Mouse (Mus musculus) midbrain, embryonic 12.5 days (tissue): ENCODE measurements around the gene Hip1. TPM values are rescaled to one million over a fixed set of nuclear protein-coding genes. Genes with fewer than 3 reads are reported as not detected.
A peak's percentile ranks its signal among the peaks of the same experiment; 100 is the strongest.

Source experiments
- ATAC-seq: fragments of 200-750 bp; cut with Nextera tagmentation; 2 replicates; pipeline ENCODE4 v1.8.0; 2017; ENCODE audit warnings: low read depth, moderate TSS enrichment, moderate library complexity; ENCODE audit not compliant: low FRiP score
- H3K27ac ChIP-seq: fragments of 300-500 bp; sonication (generic); replicated peaks from 2 replicates; pipeline ENCODE4 v1.5.1; 2016; ENCODE audit warnings: mild to moderate bottlenecking
- H3K27me3 ChIP-seq: fragments of 300-500 bp; sonication (generic); 2 replicates; pipeline ENCODE4 v1.6.1; 2016; ENCODE audit warnings: mild to moderate bottlenecking
- H3K36me3 ChIP-seq: fragments of 300-500 bp; sonication (generic); 2 replicates; pipeline ENCODE4 v1.6.1; 2016
- H3K4me1 ChIP-seq: fragments of 300-500 bp; sonication (generic); 2 replicates; pipeline ENCODE4 v1.6.1; 2016
- H3K4me2 ChIP-seq: fragments of 300-500 bp; sonication (generic); replicated peaks from 2 replicates; pipeline ENCODE4 v1.6.1; 2016; ENCODE audit warnings: mild to moderate bottlenecking, moderate library complexity
- H3K4me3 ChIP-seq: fragments of 300-500 bp; sonication (generic); 2 replicates; pipeline ENCODE4 v1.5.1; 2016; ENCODE audit warnings: mild to moderate bottlenecking
- H3K9ac ChIP-seq: fragments of 300-500 bp; sonication (generic); replicated peaks from 2 replicates; pipeline ENCODE4 v1.6.1; 2016; ENCODE audit warnings: mild to moderate bottlenecking, moderate library complexity
- H3K9me3 ChIP-seq: fragments of 300-500 bp; sonication (generic); 2 replicates; pipeline ENCODE4 v1.6.1; 2016; ENCODE audit warnings: mild to moderate bottlenecking
- WGBS: fragments of 180-500 bp; shearing (Covaris S2); methylation state at CpG from one replicate; pipeline ENCODE4 v1.1.7; 2016; 5-methylcytosine and 5-hydroxymethylcytosine counted together
- polyA plus RNA-seq: library from polyadenylated mRNA; unstranded; fragments of >200 nt; fragmentation: Nextera tagmentation; extraction: Ambion mirVana; gene quantifications from 2 replicates; pipeline ENCODE4 v1.2.1, GENCODE M21; 2016

Gene Hip1
- polyA plus RNA-seq, result 68.4 and 69.7 TPM in 2 replicates

DNA sequence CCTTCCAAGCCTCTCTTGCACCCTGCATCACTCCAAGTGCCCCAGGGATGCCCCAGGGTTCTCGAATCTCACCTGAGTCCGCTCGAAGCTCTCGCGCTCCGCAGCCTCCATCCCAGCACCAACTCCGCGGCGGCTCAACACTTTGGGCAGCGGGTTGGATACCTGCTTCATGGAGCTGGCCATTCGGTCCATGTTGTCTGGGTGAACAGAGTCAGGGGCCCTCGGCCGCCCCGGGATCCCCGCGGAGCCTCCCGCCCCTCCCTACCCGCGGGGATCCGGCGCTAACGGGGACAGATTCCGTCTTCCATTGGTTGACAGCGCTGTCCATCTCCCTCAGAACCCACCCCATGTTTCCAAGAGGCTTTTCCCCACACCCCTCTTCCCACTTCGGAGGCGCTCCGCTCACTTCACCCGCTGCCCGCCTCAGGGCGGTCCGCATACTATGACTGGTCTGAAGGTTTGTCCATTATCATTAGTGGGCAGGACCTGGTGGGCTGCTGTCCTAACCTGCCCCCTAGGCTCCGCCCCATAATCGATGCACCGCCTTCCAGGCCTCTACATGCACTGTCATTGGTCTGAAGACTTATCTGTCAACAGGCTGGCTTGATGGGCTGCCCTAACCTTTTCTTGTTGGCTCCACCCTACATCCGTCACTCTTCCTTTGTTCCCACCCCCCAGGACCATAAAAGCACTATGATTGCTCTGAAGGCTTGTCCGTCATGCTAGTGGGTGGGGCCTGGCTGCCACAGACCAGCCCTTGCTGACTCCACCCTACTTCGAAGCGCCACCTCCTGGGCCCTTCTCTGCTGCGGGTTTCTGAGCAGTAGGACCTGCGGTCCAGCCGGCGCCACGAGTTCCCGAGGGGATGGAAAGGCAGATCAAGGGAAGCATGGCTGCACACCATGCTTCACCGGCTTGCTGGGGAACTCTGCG, at the start of gene Hip1:
Gene Hip1 (minus strand): TSS at position 256 of the 933 bp plus-strand sequence.
- under 1% methylated on average over 46 of the region's 46 CpGs for WGBS
- H3K9me3 ChIP-seq, result no peaks in the 10 kb centered on the region
- peaks cover 12% of the 10 kb centered on the region for H3K4me1 ChIP-seq
- H3K27ac ChIP-seq, result peak within 1 kb of the TSS; percentile 63
- H3K9ac ChIP-seq, result peak within 1 kb of the TSS; percentile 69
- H3K4me3 ChIP-seq, result peak within 1 kb of the TSS; percentile 73
- peak; percentile 100 for ATAC-seq
- peaks cover 8% of the 10 kb centered on the region; the same call in 1 of the 2 replicates for H3K27me3 ChIP-seq
- H3K36me3 ChIP-seq, result no peaks in the 10 kb centered on the region
- H3K4me2 ChIP-seq, result peak within 1 kb of the TSS; percentile 92

DNA sequence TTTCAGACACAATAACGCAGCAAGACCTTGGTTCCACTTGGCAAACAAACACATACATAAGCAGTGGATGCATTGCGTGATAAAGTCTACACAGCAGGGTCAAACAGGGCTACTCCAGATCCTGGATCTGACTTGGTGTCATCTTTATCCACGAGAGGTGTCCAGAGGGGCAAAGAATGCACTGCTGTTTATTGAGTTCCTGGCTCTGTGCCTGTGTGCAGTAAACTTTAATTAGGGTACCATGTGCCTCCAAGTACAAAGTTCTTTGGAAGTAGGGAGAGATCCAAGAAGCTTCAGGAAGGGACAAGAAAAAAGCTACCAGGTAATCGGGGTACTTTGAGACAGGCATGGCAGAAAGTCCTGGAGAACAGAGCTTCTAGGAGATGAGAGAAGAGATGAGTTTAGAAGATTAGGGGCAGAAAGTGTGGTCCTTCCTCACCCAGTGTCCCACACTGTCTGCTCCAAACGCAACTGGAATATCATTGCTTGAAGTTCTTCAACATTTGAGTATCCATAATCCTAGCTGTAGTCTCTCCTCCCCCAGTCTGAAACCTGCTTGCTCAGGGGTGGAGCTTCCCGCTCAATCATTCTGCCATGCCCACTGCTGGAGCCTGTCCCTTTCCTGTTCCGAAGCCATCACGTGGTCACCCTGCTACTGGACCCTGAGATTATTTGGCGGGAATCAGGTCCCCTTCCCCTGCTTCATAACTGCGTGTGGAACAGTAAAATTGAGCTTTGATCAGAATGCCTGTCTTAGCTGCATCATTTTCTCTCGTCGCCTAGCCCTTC, 45.3 kb upstream of the Hip1 start:
- Histone ChIP-seq H3K9me3 (0 out of 2 replicates have a peak, but pooled peaks cover 9% of the 10 kb centered on the region), H3K27me3 (no peaks in the 10 kb centered on the region), H3K27ac (no peak overlapping the region), H3K4me1 (no peaks in the 10 kb centered on the region), H3K36me3 (no peaks in the 10 kb centered on the region), H3K4me3 (no peak overlapping the region), H3K9ac (no peak overlapping the region), H3K4me2 (no peak overlapping the region)
- WGBS, result 85% methylated on average over 12 of the region's 12 CpGs
- no peak for ATAC-seq

DNA sequence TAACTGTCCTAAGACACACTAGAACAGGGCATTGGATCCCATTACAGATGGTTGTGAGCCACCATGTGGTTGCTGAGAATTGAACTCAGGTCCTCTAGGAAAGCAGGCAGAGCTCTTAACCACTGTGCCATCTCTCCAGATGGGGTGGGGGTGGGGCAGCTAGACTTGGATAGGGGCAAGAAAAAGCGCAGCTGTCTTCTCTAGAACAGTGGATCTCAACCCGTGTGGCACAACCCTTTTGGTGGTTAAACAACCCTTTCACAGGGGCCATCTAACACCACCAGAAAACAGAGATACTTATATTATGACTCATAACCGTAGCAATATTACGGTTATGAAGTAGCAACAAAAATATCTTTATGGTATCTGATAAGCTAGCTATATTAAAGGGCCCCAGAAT, 42.8 kb upstream of the Hip1 start:
- Histone ChIP-seq H3K27ac (no peak overlapping the region), H3K36me3 (no peaks in the 10 kb centered on the region), H3K4me2 (no peak overlapping the region), H3K9ac (no peak overlapping the region), H3K27me3 (no peaks in the 10 kb centered on the region), H3K4me3 (no peak overlapping the region), H3K4me1 (no peaks in the 10 kb centered on the region), H3K9me3 (0 out of 2 replicates have a peak, but pooled peaks cover 9% of the 10 kb centered on the region)
- 83% methylated on average over 4 of the region's 4 CpGs for WGBS
- no peak for ATAC-seq

DNA sequence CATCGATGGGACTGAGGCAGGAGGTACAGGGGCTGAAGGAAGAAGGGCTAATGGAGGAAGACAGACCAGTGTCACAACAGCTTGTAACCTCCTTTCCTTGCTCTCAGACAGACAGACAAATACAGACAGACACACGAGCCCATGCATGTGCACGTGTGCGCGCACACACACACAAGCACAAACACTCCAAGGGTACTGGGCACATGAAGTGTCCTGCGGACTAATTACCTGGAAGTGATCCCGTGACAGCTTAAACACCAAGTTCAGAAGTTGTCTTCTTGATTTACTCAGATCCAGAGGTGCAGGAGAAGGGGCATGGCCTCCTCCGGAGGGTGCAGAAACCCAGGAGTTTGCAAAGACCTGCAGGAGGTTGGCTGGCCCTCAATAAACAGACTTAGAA, 40.8 kb upstream of the Hip1 start:
- H3K9me3 ChIP-seq, result no peaks in the 10 kb centered on the region
- no peak overlapping the region for H3K4me3 ChIP-seq
- H3K4me1 ChIP-seq, result no peaks in the 10 kb centered on the region
- no peak for ATAC-seq
- 90% methylated on average over 8 of the region's 8 CpGs for WGBS
- no peak overlapping the region for H3K4me2 ChIP-seq
- no peak overlapping the region for H3K27ac ChIP-seq
- H3K27me3 ChIP-seq, result no peaks in the 10 kb centered on the region
- no peak overlapping the region for H3K9ac ChIP-seq
- no peaks in the 10 kb centered on the region for H3K36me3 ChIP-seq

DNA sequence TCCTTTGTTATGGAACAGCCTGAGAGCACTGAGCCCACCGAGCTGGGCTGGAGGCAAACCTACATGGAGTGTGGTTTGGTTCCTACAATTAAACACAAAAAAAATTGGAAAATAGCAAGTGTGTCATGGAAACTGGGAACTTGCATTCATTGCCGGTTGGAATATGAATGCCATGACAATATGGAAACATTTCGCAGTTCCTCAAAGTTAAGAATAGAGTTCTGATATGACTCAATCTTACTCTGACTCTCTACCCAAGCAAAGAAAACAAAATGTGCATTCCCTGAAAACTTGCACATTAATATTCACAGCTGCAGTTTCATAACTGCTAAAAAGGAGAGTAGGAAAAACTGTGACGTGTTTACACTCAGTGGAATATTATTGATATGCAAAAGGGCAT, 37.4 kb upstream of the Hip1 start:
- H3K4me1 ChIP-seq, result no peaks in the 10 kb centered on the region
- H3K27ac ChIP-seq, result no peak overlapping the region
- no peak overlapping the region for H3K9ac ChIP-seq
- ATAC-seq, result no peak
- H3K4me2 ChIP-seq, result no peak overlapping the region
- H3K27me3 ChIP-seq, result no peaks in the 10 kb centered on the region
- 87% methylated on average over 4 of the region's 4 CpGs for WGBS
- no peaks in the 10 kb centered on the region for H3K36me3 ChIP-seq
- H3K4me3 ChIP-seq, result no peak overlapping the region
- no peaks in the 10 kb centered on the region for H3K9me3 ChIP-seq

DNA sequence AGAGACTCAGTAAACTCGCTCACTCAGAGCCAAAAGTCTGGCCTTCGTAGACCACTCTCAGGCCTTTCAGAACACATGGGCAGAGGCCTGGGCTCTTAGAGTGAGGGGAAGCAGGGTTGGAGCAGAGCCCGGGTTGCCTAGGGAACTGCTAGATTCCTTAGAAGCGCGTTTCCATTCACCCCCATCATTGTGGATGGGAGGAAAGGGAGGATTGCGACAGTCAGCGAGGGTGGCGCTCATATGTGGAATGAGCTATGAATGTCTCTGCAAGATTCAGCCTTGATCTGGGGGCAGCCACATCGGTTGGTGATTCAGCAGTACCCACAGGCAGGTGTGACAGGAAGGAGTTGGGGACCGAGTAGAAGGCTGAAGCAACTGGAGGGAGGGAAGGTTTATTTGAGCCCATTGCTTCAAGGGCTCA, 34.4 kb upstream of the Hip1 start:
- Histone ChIP-seq H3K27me3 (peaks cover 3% of the 10 kb centered on the region; the same call in 1 of the 2 replicates), H3K27ac (no peak overlapping the region), H3K36me3 (no peaks in the 10 kb centered on the region), H3K9me3 (no peaks in the 10 kb centered on the region), H3K4me2 (no peak overlapping the region), H3K9ac (no peak overlapping the region), H3K4me1 (no peaks in the 10 kb centered on the region), H3K4me3 (no peak overlapping the region)
- no peak for ATAC-seq
- WGBS, result 87% methylated on average over 10 of the region's 10 CpGs

DNA sequence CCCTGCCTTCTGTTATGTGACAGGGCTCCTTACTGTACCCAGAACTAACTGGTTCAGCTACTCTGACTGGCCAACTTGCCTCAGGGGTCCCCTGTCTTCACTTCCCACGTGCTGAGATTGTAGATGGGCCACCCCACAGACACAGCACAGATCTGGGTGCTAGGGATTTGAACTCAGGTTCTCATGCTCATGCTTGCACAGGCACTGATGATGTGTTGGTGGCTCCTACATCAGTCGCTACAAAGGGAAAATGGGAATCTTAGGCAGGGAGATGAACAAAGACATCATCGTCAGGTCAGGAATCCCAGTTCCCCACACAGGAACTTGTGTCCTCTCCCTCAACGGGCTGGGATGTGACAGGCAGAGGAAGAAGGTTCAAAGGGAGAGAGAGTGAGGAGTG, 31.1 kb upstream of the Hip1 start:
- Histone ChIP-seq H3K4me2 (no peak overlapping the region), H3K4me3 (no peak overlapping the region), H3K4me1 (no peaks in the 10 kb centered on the region), H3K36me3 (no peaks in the 10 kb centered on the region), H3K9ac (no peak overlapping the region), H3K9me3 (no peaks in the 10 kb centered on the region), H3K27ac (no peak overlapping the region), H3K27me3 (peaks cover 3% of the 10 kb centered on the region; the same call in 1 of the 2 replicates)
- ATAC-seq, result no peak
- WGBS, result 68% methylated on average over 4 of the region's 4 CpGs

DNA sequence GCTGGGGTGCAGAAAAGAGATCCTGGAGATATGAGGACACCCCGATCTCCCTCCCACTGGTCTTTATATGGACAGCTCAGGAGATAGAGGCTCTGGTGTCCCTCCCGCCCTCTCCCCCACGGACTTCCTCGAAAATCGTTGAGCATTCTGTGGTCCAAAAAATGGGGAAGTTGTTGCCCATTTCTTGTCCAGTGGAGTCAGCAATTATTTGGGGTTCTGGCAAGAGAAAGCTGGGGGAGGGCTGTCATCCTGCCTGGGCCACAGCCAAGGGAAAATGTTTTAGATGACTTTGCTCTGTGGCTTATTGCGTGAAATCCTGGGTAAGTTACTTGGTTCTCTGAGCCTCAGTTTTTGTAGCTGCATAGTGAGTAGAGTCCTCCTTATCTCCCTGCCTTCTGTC, 28.1 kb upstream of the Hip1 start, which contains the start of gene Ccl24:
Gene Ccl24 (minus strand): TSS at position 44 of the 400 bp plus-strand sequence.
- no peak within 1 kb of the TSS for H3K27ac ChIP-seq
- no peaks in the 10 kb centered on the region for H3K9me3 ChIP-seq
- H3K27me3 ChIP-seq, result peaks cover 3% of the 10 kb centered on the region; the same call in 1 of the 2 replicates
- no peaks in the 10 kb centered on the region for H3K4me1 ChIP-seq
- no peak for ATAC-seq
- no peak within 1 kb of the TSS for H3K4me2 ChIP-seq
- 94% methylated on average over 6 of the region's 6 CpGs for WGBS
- no peak within 1 kb of the TSS for H3K4me3 ChIP-seq
- no peaks in the 10 kb centered on the region for H3K36me3 ChIP-seq
- H3K9ac ChIP-seq, result no peak within 1 kb of the TSS

DNA sequence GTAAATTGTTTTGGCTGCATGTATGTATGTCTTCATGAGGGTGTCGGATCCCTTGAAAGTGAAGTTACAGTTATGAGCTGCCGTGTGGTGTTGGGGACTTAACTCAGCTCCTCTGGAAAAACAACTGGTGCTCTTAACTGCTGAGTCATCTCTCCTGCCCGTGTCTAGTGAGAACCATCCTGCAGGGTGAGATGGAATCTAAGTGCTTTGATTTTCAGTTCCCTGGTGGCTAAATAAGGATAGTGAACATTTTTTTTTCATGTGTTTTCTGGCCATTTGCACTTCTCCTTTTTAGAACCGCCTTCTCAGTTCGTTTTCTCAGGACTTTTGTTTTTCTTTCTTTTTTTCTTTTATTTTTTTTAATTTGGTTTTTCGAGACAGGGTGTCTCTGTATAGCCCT, 23.8 kb upstream of the Hip1 start:
- H3K9me3 ChIP-seq, result no peaks in the 10 kb centered on the region
- no peak overlapping the region for H3K4me3 ChIP-seq
- no peak overlapping the region for H3K9ac ChIP-seq
- no peaks in the 10 kb centered on the region for H3K4me1 ChIP-seq
- no peak overlapping the region for H3K4me2 ChIP-seq
- ATAC-seq, result no peak
- no peaks in the 10 kb centered on the region for H3K36me3 ChIP-seq
- 74% methylated on average over 6 of the region's 6 CpGs for WGBS
- no peaks in the 10 kb centered on the region for H3K27me3 ChIP-seq
- no peak overlapping the region for H3K27ac ChIP-seq

DNA sequence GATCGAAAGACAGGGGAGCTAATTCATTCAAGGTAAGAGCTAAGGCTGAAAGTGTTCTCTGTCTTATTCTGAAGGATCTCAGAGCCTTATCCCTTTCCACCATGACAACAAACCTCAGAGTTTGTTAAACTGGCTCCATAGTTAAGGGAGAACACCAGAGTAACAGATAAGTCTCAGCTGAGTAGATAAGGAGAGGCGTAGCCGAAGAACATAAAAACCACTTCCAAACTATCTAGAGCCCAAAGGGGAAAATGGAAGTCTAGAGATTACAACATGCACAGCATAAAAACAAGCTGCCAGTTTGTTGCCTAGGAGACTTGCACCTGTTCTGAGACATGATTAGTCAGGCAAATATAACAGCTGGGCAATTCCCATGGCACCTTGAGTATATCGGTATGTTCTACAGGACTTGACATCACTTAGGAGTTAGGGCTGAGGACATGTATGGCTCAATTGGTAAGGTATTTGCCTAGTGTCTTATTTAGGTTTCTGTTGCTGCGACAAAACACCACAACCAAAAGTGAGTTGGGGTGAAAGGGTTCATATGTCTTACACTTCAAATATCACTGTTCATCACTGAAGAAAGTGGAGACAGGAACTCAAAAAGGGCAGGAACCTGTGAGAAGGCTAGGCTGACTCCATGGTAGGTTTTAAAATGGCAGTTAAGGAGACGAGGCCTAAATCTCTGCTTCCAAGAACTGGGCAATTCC, 22.8 kb upstream of the Hip1 start:
- 94% methylated on average over 6 of the region's 6 CpGs for WGBS
- Histone ChIP-seq H3K27ac (no peak overlapping the region), H3K4me3 (no peak overlapping the region), H3K4me2 (no peak overlapping the region), H3K27me3 (no peaks in the 10 kb centered on the region), H3K36me3 (no peaks in the 10 kb centered on the region), H3K9ac (no peak overlapping the region), H3K4me1 (no peaks in the 10 kb centered on the region), H3K9me3 (no peaks in the 10 kb centered on the region)
- no peak for ATAC-seq

DNA sequence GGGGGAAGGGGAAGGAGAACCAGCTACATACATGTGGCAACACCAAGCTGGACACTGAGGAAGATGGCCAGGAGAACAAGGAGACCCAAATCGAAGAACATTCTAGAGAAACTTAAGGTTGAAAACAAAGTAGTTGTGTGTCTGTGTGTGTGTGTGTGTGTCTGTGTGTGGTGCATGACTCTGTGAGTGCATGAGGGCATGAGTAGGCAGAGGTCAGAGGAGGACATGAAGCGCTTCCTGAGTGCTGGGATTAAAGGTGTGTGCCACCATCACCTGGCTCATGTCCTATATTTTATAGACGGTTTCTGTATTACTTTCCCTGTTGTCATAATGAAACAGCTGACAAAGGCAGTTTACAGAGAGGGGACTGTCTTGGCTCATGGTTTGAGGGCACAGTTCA, 18.5 kb upstream of the Hip1 start, which contains the start of gene Ccl26:
Gene Ccl26 (minus strand): TSS at position 101 of the 400 bp plus-strand sequence.
- Histone ChIP-seq H3K27ac (no peak within 1 kb of the TSS), H3K36me3 (no peaks in the 10 kb centered on the region), H3K9ac (no peak within 1 kb of the TSS), H3K27me3 (no peaks in the 10 kb centered on the region), H3K4me2 (no peak within 1 kb of the TSS), H3K4me3 (no peak within 1 kb of the TSS), H3K9me3 (no peaks in the 10 kb centered on the region), H3K4me1 (no peaks in the 10 kb centered on the region)
- 80% methylated on average over 3 of the region's 3 CpGs for WGBS
- ATAC-seq, result no peak
